Mouse (Mus musculus): ENCODE results near the gene Magea5.
A peak's percentile ranks its signal among the peaks of the same experiment; 100 is the strongest.
"Not testable (repeated sequence)": the region's sequence is repeated elsewhere in the genome, so short reads cannot be mapped to it uniquely, and the experiment has no call there.

The Magea5 gene

DNA sequence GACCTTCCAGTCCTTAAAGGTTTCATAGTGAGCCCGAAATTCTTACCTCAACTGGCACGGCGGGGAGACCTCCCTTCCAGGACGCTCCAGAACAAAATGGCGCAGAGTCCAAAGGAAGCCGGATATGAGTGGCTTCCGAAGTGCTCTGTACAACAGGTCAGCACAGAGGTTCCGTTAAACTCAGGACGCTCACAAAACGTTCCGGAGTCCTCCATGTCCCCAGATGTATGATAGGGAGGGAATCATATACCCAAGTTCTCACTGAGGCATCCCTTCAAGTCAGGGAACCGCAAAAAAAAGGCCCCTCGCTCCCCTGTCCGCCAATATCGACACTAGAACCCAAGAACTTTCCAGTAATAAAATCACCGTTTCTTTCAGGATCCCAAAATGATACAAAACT lies at the start of gene Magea5:
Gene Magea5, minus strand, starts transcription at position 101 of the 400 bp plus-strand sequence.
- not testable (repeated sequence) for DNase-seq

DNA sequence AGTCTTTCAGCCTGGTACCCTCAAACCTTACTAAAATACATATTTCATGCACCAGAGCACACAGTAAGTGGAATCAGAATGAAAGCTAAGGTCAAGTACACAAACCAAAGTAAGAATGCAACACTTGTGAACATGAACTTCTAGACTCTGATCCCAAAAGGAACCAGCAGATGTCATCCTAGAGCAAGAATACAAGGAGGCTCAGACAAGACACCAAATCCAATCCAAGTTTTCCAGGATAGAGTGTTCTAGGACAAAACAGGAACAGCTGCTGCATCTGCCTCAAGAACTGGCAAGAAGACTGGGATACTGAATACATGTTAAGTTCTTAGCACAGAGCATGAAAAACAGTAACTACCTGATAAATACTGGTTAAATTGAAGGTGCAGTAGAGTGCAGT lies 35.1 kb upstream of the Magea5 start:
- peak; percentile 2 for DNase-seq

DNA sequence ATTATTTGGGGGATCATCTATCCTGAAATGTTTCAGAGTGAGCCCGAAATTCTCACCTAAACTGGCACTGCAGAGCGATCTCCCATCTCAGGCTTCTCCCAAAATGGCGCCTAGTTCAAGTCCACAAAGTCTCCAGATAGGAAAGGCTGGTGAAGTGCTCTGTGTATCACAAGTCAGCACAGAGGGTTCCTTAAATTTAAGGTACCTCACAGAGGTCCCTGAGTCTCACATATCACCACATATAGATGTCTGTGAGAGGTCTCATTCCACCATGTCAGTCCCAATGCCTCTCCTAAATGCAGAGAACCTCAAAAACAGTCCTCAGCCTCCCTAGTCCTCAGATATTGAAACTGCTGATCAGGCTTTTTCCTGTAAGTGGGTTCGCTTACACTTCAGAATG lies 30.6 kb upstream of the Magea5 start, which contains the start of gene Magea2:
Gene Magea2, minus strand, starts transcription at position 101 of the 400 bp plus-strand sequence.
- not testable (repeated sequence) for DNase-seq

DNA sequence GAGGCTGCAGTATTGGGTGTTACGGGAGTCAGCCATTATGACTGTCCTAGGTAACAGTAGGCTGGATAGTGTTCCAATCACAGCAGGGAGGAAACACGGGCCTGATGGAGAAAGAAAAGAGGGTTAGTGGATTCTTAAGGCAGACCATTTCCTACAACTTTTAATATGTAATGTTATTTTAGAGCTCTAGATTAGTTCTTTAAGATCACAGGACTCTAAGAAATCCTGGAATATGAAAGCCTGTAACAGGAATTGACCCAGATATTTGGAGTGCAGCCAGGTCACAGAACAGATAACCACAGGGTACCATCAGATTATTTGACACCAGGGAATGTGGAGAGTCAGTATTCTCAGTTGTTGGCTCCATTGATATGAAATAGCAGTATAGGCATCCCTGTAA lies 26.7 kb upstream of the Magea5 start, which contains the start of gene Magea1:
Gene Magea1, minus strand, starts transcription at position 101 of the 400 bp plus-strand sequence.
- DNase-seq, result not testable (repeated sequence)

All from layer of hippocampus, adult 9-11 months (tissue).